Mouse (Mus musculus) intestine, embryonic 15.5 days (tissue): ENCODE results near the gene Csf1. TPM values are rescaled to one million over a fixed set of nuclear protein-coding genes. Genes with fewer than 3 reads are reported as not detected.
A peak's percentile ranks its signal among the peaks of the same experiment; 100 is the strongest.

Experiments
- ATAC-seq: fragments of 200-750 bp; cut with Nextera tagmentation; 2 replicates; pipeline ENCODE4 v1.8.0; 2017; ENCODE audit warnings: moderate TSS enrichment, moderate library complexity
- H3K27ac ChIP-seq: fragments of 300-500 bp; sonication (generic); 2 replicates; pipeline ENCODE4 v1.5.1; 2015; ENCODE audit warnings: mild to moderate bottlenecking, inconsistent platforms
- H3K27me3 ChIP-seq: fragments of 300-500 bp; sonication (generic); replicated peaks from 2 replicates; pipeline ENCODE4 v1.6.1; 2015; ENCODE audit warnings: inconsistent platforms
- H3K36me3 ChIP-seq: fragments of 300-500 bp; sonication (generic); 2 replicates; pipeline ENCODE4 v1.6.1; 2015; ENCODE audit warnings: inconsistent platforms
- H3K4me1 ChIP-seq: fragments of 300-500 bp; sonication (generic); replicated peaks from 2 replicates; pipeline ENCODE4 v1.6.1; 2015; ENCODE audit warnings: inconsistent platforms
- H3K4me2 ChIP-seq: fragments of 300-500 bp; sonication (generic); replicated peaks from 2 replicates; pipeline ENCODE4 v1.6.1; 2015; ENCODE audit warnings: mild to moderate bottlenecking, inconsistent platforms
- H3K4me3 ChIP-seq: fragments of 300-500 bp; sonication (generic); replicated peaks from 2 replicates; pipeline ENCODE4 v1.5.1; 2015; ENCODE audit warnings: inconsistent platforms
- H3K9ac ChIP-seq: fragments of 300-500 bp; sonication (generic); 2 replicates; pipeline ENCODE4 v1.6.1; 2015; ENCODE audit warnings: inconsistent platforms
- H3K9me3 ChIP-seq: fragments of 300-500 bp; sonication (generic); 2 replicates; pipeline ENCODE4 v1.6.1; 2016; ENCODE audit warnings: inconsistent platforms
- WGBS: fragments of 180-500 bp; shearing (Covaris S2); methylation state at CpG from one replicate; pipeline ENCODE4 v1.1.7; 2015; 5-methylcytosine and 5-hydroxymethylcytosine counted together
- polyA plus RNA-seq: library from polyadenylated mRNA; unstranded; fragments of >200 nt; fragmentation: Nextera tagmentation; extraction: Ambion mirVana; gene quantifications from 2 replicates; pipeline ENCODE4 v1.2.1, GENCODE M21; 2015

Gene Csf1
- 12.1 and 13.3 TPM in 2 replicates for polyA plus RNA-seq

DNA sequence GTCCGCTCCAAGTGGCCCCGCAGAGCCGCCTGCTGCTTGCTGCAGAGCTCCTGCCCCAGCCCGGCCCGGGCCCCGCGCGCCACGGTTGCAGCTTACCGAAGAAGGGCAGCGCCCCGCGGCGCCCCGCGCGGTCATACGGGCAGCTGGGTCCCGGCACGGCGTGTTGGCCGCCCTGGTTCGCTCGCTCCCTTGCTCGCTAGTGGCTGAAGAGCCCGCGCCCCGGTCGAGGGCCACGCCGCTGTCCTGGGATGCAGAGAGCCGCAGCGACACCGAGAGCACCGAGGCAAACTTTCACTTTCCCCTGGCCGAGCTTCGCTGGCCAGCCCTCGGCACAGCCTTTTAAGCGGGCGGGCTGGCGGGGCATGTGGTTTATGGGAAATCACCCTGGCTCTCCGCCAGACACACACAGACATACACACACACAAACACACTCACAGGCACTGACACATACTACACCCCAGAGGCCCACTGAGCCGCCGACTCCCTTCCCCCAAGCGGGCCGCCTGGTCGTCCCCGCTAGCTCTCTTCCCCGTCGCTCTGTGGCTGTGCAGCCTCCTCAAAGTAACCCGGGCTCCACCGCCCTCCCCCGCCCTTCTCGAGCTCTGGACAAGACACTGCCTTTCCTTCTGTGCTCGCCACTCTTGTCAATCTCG is at the start of gene Csf1:
Csf1 (minus strand) TSS at position 541 of the 653 bp plus-strand sequence.
- ATAC-seq: peak; percentile 92
- Histone ChIP-seq H3K9ac (peak within 1 kb of the TSS; percentile 86), H3K4me3 (peak within 1 kb of the TSS; percentile 80), H3K9me3 (no peaks in the 10 kb centered on the region), H3K4me2 (peak within 1 kb of the TSS; percentile 91), H3K4me1 (peaks cover 26% of the 10 kb centered on the region), H3K36me3 (peaks cover 3% of the 10 kb centered on the region; the same call in 1 of the 2 replicates), H3K27me3 (peaks cover 13% of the 10 kb centered on the region), H3K27ac (peak within 1 kb of the TSS; percentile 90)
- under 1% methylated on average over 56 of the region's 56 CpGs for WGBS

DNA sequence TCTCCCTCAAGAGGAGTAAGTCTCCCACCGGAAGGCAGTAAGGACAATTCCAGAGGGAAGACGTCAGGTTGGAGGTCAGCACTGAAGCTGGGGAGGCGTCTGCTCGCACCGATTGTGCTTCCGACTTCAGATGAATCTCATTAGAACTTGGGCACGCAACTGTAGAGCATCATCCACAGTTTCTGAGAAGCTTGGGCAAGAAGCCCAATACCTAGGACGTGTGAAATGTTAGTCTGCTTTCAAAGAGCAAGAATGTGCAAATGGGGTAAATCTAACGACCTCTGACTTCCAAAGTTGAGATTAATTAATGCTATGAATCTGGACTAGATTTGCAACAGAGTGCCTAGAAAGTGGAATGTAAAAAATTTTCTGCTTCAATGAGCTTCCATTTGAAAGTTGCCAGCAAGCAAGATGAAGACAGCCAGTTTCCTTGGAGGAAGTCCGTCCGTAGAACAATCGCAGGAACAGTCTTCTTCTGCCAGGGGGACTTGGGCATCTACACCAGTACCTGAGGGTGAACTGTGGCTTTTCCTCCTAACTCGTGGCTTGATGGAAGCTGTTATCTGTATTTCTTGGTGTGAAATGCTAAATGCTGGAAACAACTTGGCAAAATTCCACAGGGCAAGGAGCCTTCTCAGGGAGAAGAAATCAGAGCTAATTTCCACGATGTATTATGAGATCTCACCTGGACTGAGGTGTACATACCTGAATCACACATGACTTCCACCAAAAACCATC is 47.9 kb upstream of the Csf1 start:
- WGBS: 54% methylated on average over 14 of the region's 14 CpGs
- no peak overlapping the region for H3K4me2 ChIP-seq

DNA sequence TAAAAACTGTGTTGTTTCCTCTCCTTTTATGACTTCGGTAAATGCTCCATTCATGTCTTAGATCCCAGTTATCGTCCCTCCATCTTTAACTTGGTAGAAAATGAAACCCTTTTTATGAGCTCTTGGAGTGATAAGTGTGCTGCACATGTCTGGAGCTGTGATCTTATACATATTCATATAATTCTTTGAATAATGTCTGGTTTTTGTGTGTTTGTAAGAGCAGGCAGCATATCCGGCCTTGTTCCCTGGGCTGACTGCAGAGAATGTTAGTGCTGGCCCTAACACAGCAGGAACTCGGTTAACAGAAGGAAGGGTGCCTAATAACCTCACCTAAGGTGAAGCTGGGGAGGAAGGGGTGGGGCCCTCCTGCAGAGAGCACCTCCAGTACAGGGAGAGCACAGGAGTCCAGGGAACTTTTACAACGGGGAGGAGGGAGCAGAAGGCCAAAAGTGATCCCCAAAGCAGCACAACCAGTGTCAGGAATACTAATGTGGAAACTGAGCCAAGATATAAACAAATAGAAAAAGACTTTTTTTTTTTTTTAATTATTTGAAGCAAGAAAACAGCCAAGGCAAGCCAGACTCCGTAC is 47.2 kb upstream of the Csf1 start:
- H3K36me3 ChIP-seq: no peaks in the 10 kb centered on the region
- 0 out of 2 replicates have a peak overlapping the region, but pooled peaks have one; percentile 56 for H3K27ac ChIP-seq
- no peak for ATAC-seq
- H3K4me1 ChIP-seq: peaks cover 14% of the 10 kb centered on the region
- H3K9me3 ChIP-seq: no peaks in the 10 kb centered on the region
- no peak overlapping the region for H3K9ac ChIP-seq
- H3K4me2 ChIP-seq: no peak overlapping the region
- no peaks in the 10 kb centered on the region for H3K27me3 ChIP-seq
- 38% methylated on average over 6 of the region's 6 CpGs for WGBS
- no peak overlapping the region for H3K4me3 ChIP-seq

More for the DNA sequence above, 47.9 kb upstream of the Csf1 start:
- H3K4me1 ChIP-seq: peaks cover 14% of the 10 kb centered on the region
- no peak overlapping the region for H3K9ac ChIP-seq
- no peak overlapping the region for H3K4me3 ChIP-seq
- no peaks in the 10 kb centered on the region for H3K9me3 ChIP-seq
- H3K27me3 ChIP-seq: no peaks in the 10 kb centered on the region
- no peaks in the 10 kb centered on the region for H3K36me3 ChIP-seq
- H3K27ac ChIP-seq: 0 out of 2 replicates have a peak overlapping the region, but pooled peaks have one; percentile 56
- ATAC-seq: 0 out of 2 replicates have a peak, but pooled peaks have one; percentile 20

- no peaks in the 10 kb centered on the region for H3K9me3 ChIP-seq
- no peaks in the 10 kb centered on the region for H3K36me3 ChIP-seq
- no peak overlapping the region for H3K9ac ChIP-seq
- no peaks in the 10 kb centered on the region for H3K27me3 ChIP-seq
- no peak overlapping the region for H3K4me2 ChIP-seq
- WGBS: 73% methylated on average over 1 of the region's 1 CpGs
- no peak overlapping the region for H3K27ac ChIP-seq
- no peak overlapping the region for H3K4me3 ChIP-seq
- ATAC-seq: no peak
- peaks cover 14% of the 10 kb centered on the region for H3K4me1 ChIP-seq
Measured at GRCm38 (mm10) chr3:107806916-107807315, 46.6 kb upstream of the Csf1 start.

DNA sequence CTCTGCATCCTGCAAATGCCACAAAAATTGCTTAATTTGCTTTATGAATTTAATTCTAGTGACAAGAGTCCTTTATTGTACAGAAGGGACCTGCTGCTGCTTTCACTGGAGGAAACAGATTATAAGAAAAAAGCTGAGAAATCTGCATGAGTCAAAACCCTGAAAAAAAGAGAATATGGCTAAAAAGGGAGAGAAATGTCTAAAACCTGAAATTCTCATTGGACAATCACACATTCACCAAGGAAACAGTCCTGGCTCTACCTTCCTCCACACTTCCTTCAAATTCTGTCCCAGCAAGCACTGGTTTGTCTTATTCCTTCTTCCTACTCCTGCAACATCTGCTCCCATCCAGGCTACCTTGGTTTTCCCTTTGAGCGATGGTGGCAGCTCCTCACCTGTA is 44.5 kb upstream of the Csf1 start:
- WGBS: 93% methylated on average over 1 of the region's 1 CpGs
- Histone ChIP-seq H3K27ac (no peak overlapping the region), H3K36me3 (no peaks in the 10 kb centered on the region), H3K27me3 (no peaks in the 10 kb centered on the region), H3K4me2 (no peak overlapping the region), H3K4me1 (peaks cover 14% of the 10 kb centered on the region), H3K9ac (no peak overlapping the region), H3K4me3 (no peak overlapping the region), H3K9me3 (no peaks in the 10 kb centered on the region)
- ATAC-seq: no peak

DNA sequence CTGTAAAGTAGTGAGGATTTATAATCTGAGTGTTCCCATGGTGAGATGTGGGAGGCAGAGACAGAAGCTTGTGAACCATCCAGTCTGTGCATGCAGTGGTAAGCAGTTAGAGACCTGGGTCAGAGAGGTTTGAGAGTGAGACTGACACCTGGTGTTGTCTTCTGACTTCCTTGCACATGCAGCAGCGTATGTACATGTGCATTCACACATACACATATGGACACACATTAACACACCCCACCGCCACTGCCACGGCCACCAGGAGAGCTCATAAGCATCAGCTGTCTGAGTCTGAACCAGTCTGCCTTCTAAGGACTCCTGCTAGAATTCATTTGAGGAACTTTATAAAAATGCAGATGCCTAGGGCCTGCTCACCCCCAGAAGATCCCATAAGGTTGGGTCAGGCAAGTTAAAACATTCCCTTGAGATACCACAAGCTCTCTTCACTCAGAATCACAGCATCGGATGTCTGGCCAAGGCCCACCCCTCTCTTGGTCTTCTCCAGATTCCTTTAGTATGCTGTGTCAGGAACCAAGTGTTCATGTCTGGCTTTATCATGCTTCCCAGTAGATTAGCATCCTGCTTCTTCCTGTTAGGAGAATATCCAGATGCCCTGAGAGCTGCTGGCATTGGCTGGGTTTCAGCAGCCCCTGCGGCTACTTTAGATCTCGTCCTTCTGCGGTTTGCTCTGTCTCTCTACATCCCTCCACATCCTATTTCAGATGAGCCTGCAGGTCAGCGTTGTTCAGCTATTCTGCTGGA is 42.1 kb upstream of the Csf1 start:
- peaks cover 5% of the 10 kb centered on the region for H3K4me1 ChIP-seq
- H3K36me3 ChIP-seq: no peaks in the 10 kb centered on the region
- no peak overlapping the region for H3K27ac ChIP-seq
- H3K27me3 ChIP-seq: no peaks in the 10 kb centered on the region
- no peak for ATAC-seq
- no peak overlapping the region for H3K4me2 ChIP-seq
- H3K4me3 ChIP-seq: no peak overlapping the region
- H3K9me3 ChIP-seq: no peaks in the 10 kb centered on the region
- H3K9ac ChIP-seq: no peak overlapping the region
- 67% methylated on average over 8 of the region's 8 CpGs for WGBS

- no peaks in the 10 kb centered on the region for H3K9me3 ChIP-seq
- no peak for ATAC-seq
- H3K36me3 ChIP-seq: no peaks in the 10 kb centered on the region
- H3K4me1 ChIP-seq: peaks cover under 1% of the 10 kb centered on the region; the same call in 1 of the 2 replicates
- no peaks in the 10 kb centered on the region for H3K27me3 ChIP-seq
- no peak overlapping the region for H3K4me3 ChIP-seq
- no peak overlapping the region for H3K4me2 ChIP-seq
- no peak overlapping the region for H3K27ac ChIP-seq
- 81% methylated on average over 5 of the region's 5 CpGs for WGBS
- no peak overlapping the region for H3K9ac ChIP-seq
Measured at GRCm38 (mm10) chr3:107798946-107799345, 38.7 kb upstream of the Csf1 start.

DNA sequence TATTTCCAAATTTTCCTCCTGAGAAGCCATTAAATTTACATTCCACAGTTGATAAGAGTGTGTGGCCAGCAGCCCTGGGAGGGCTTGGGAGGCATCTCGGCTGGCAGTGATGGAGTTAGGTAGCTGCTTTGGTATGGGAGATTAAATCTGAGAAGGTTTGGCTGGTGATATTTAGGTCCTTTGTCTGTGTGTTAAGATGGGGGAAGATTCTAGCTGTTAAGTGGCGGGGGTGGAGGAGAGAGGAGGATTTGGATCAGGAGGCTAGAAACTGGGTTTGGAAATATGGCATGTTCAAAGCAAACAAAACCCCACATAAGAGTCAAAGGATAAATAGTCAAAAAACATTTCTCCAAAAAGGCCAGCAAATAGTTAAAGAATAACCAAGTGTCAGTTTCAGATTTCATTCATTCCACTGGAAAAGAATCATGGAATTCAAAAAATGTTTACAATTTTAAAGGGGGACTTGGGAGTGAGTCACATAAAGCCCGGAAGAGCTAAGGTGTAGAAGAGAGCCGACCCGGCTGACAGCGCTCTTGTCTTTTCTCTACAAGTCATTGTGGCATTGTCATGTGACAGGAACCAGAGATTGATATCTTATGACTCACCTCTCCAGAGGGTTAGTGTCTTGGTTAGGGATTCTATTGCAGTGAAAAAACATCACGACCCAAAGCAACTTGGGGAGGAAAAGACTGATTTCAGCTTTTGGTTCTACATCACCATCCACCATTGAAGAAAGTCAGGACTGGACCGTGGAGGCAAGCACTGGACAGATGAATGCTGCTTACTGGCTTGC is 36.1 kb upstream of the Csf1 start:
- Histone ChIP-seq H3K9ac (no peak overlapping the region), H3K4me1 (peaks cover 10% of the 10 kb centered on the region), H3K27ac (no peak overlapping the region), H3K9me3 (no peaks in the 10 kb centered on the region), H3K4me2 (no peak overlapping the region), H3K4me3 (no peak overlapping the region), H3K27me3 (no peaks in the 10 kb centered on the region), H3K36me3 (no peaks in the 10 kb centered on the region)
- 57% methylated on average over 8 of the region's 8 CpGs for WGBS
- no peak for ATAC-seq

DNA sequence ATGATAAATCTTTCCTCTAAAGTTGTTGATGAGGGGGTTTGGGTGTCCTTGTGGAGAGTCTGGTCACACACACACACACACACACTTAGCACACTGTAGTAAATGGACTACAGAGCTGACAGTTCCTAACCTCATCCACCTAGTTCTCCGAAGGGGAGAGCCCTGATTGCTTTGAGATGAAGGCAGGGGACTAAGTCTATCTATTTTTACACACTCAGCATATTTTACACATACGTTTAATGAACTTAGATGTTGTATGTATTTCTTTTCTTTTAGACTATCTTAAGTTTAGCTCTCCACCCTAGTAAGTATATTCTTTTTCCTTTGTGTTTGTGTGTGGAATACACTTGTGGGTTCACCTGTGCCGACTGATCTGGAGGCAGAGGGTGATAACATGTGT is 34.6 kb upstream of the Csf1 start:
- WGBS: 92% methylated on average over 3 of the region's 3 CpGs
- no peaks in the 10 kb centered on the region for H3K36me3 ChIP-seq
- peaks cover 10% of the 10 kb centered on the region for H3K4me1 ChIP-seq
- H3K27me3 ChIP-seq: no peaks in the 10 kb centered on the region
- no peak overlapping the region for H3K4me3 ChIP-seq
- H3K9ac ChIP-seq: no peak overlapping the region
- no peak overlapping the region for H3K27ac ChIP-seq
- H3K4me2 ChIP-seq: no peak overlapping the region
- no peaks in the 10 kb centered on the region for H3K9me3 ChIP-seq
- ATAC-seq: no peak

DNA sequence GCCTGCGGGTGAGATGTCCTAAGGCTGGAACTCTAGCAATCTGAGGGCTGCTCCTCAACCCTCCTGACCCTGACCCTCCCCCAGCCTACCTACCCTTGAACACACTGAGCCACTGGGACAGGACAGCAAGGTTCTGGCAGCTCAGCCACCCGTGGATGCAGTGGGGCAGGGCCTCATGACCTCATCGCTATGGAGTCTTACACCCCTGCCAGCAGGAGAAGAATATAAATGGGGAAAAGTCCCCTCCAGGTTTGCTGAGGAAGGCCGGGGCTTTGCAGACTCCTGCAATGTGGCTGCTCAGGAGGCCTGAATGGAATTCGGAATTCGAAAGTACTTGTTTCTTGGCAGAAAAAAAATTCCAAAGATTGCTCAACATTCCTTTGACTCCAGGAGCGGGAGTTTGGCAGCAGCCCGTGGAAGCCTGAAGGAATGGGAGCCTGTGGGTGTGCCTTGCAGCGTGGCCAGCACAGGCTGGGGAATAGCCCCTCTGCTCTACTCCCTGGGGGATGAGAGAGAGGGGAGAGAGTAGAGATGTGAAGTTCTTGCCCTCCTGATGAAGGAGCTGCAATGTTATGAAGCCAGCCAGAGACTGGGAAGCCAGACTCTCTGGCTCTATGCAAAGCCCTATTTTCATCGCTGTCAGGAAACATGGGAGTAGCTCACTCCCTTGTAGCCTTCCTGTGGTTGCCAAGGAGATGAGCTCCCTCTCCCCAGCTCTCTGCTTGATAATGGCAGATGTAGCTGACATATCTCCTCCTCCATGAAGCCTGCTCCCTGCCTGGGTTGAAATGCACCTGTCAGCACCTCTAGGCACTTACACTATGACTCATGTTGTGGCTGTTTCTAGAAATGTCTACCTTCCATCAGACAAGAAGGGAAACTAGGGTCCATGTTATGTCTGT is 33.3 kb upstream of the Csf1 start:
- peaks cover 10% of the 10 kb centered on the region for H3K4me1 ChIP-seq
- H3K4me2 ChIP-seq: peak overlapping the region; percentile 39
- no peak overlapping the region for H3K4me3 ChIP-seq
- peak overlapping the region; percentile 72 for H3K27ac ChIP-seq
- no peaks in the 10 kb centered on the region for H3K9me3 ChIP-seq
- peak; percentile 79 for ATAC-seq
- H3K36me3 ChIP-seq: no peaks in the 10 kb centered on the region
- no peaks in the 10 kb centered on the region for H3K27me3 ChIP-seq
- 16% methylated on average over 10 of the region's 10 CpGs for WGBS
- no peak overlapping the region for H3K9ac ChIP-seq

DNA sequence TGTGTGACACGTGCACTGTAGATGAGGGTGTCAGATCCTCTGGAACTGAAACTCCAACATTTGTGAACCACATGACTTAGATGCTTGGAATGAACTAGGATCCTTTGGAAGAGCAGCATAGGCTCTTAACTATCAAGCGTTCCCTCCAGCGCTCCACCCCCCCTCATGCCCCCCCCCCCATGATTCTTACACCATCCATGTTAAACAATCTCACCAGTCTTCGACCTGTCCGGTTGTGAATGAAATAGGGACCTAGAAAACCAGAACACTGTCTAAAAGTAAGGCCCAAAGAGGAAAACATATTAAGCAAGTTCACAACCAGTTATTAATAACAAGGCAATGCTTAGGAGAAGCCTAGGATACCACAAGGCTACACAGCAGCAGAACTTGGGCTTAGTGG is 32.5 kb upstream of the Csf1 start:
- ATAC-seq: no peak
- Histone ChIP-seq H3K4me2 (no peak overlapping the region), H3K36me3 (no peaks in the 10 kb centered on the region), H3K4me3 (no peak overlapping the region), H3K9ac (no peak overlapping the region), H3K4me1 (peaks cover 16% of the 10 kb centered on the region), H3K27me3 (no peaks in the 10 kb centered on the region), H3K27ac (no peak overlapping the region), H3K9me3 (no peaks in the 10 kb centered on the region)
- WGBS: 90% methylated on average over 5 of the region's 5 CpGs
